Mouse (Mus musculus): ENCODE data around the gene Git2.

DNA sequence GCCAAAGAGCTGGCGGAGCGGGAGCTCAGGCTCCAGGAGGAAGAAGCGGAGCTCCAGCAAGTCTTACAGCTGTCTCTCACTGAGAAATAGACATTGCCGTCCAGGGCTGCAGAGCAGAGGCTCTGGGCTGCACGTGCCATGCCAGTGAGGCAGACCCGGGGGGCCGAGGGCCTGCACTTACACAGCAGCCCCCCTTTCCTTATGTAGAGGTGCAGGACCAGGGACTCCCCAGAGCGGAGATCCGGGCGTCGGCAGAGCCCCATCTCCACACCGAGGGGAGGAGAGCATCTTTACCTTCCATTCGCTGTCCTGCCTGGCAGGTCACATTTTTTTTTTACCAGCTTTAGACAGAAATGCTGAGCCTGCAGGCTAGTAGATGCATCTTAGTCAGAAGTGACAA lies 29.0 kb upstream of the Git2 start:
- TF ChIP-seq POLR2A (IDR thresholded peaks at IDR 0.05; ENCODE audit: insufficient read depth, low read depth, low read length) (no peak), CTCF (IDR thresholded peaks at IDR 0.05; ENCODE audit: insufficient read depth, low read depth, low read length) (no peak)

Data from olfactory bulb, adult 2 months (tissue).